Mouse (Mus musculus) kidney, postnatal 0 days (tissue): Measurements from ENCODE around the gene Cic. TPM values are rescaled to one million over a fixed set of nuclear protein-coding genes. Genes with fewer than 3 reads are reported as not detected.
"Not testable (repeated sequence)": the region's sequence is repeated elsewhere in the genome, so short reads cannot be mapped to it uniquely, and the experiment has no call there.

Source experiments
- ATAC-seq: fragments of 200-750 bp; cut with Nextera tagmentation; replicated peaks from 2 replicates; pipeline ENCODE4 v1.8.0; 2017; ENCODE audit warnings: low read depth, moderate number of reproducible peaks, moderate TSS enrichment, moderate library complexity; ENCODE audit not compliant: low FRiP score
- DNase-seq: peaks from one replicate; pipeline ENCODE4 v3.0.0-alpha.2; 2016; ENCODE audit warnings: low spot score
- H3K27ac ChIP-seq: fragments of 300-500 bp; sonication (generic); 2 replicates; pipeline ENCODE4 v1.5.1; 2014; ENCODE audit warnings: mild to moderate bottlenecking
- H3K27me3 ChIP-seq: fragments of 300-500 bp; sonication (generic); 2 replicates; pipeline ENCODE4 v1.6.1; 2014; ENCODE audit warnings: low read length, mixed read lengths; ENCODE audit not compliant: insufficient read depth
- H3K36me3 ChIP-seq: fragments of 300-500 bp; sonication (generic); 2 replicates; pipeline ENCODE4 v1.6.1; 2014; ENCODE audit warnings: low read length, mixed read lengths; ENCODE audit not compliant: insufficient read depth
- H3K4me1 ChIP-seq: fragments of 300-500 bp; sonication (generic); replicated peaks from 2 replicates; pipeline ENCODE4 v1.6.1; 2014; ENCODE audit warnings: antibody characterized with exemption, low read length, mixed read lengths; ENCODE audit not compliant: insufficient read depth
- H3K4me2 ChIP-seq: fragments of 300-500 bp; sonication (generic); 2 replicates; pipeline ENCODE4 v1.6.1; 2014; ENCODE audit warnings: mild to moderate bottlenecking, low read length, moderate library complexity, mixed read lengths
- H3K4me3 ChIP-seq: fragments of 300-500 bp; sonication (generic); replicated peaks from 2 replicates; pipeline ENCODE4 v1.5.1; 2014; ENCODE audit warnings: low read depth, low read length
- H3K9ac ChIP-seq: fragments of 300-500 bp; sonication (generic); 2 replicates; pipeline ENCODE4 v1.6.1; 2014; ENCODE audit warnings: low read depth, low read length
- H3K9me3 ChIP-seq: fragments of 300-500 bp; sonication (generic); replicated peaks from 2 replicates; pipeline ENCODE4 v1.6.1; 2016; ENCODE audit warnings: low read length, inconsistent platforms, mixed read lengths
- CTCF ChIP-seq: IDR thresholded peaks from 2 replicates; pipeline ENCODE4 v1.5.1; 2016; ENCODE audit warnings: antibody characterized with exemption, low read depth, mild to moderate bottlenecking, moderate library complexity
- WGBS: fragments of 180-500 bp; shearing (Covaris S2); extraction: QIAGEN DNeasy Blood & Tissue Kit; methylation state at CpG from one replicate; pipeline ENCODE4 v1.1.7; 2014; 5-methylcytosine and 5-hydroxymethylcytosine counted together
- polyA plus RNA-seq: library from polyadenylated mRNA; unstranded; fragments of >200 nt; fragmentation: Nextera tagmentation; extraction: Ambion mirVana; gene quantifications from 2 replicates; pipeline ENCODE4 v1.2.1, GENCODE M21; 2015

Gene Cic
- polyA plus RNA-seq, 1 experiment from 2014 or later = 23.3 TPM

DNA sequence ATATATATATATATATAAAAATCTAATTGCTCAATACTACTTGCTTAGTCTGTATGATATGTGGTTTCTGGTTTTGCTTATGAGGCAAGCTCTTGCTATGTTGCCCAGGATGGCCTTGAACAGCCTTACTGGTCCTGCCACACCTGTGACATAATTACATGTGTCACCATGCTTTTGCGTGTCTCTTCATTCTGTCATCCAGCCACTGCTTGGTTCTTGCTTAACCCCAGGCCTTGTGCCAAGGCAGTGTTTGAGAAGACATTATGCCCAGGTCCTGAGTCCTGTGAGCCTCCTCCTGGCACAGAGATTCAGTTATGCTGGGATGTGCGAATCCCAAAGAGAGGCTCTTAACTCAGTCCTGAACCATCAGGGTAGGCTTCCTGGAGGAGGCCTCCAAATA lies 55.7 kb downstream of the Cic start:
- H3K9ac ChIP-seq = no peak overlapping the region
- H3K27ac ChIP-seq = no peak overlapping the region
- no peak overlapping the region for H3K4me3 ChIP-seq
- DNase-seq (no peak), ATAC-seq (no peak)
- H3K36me3 ChIP-seq = no peaks in the 10 kb centered on the region
- H3K4me2 ChIP-seq = no peak overlapping the region
- WGBS = 85% methylated on average over 2 of the region's 2 CpGs
- no peaks in the 10 kb centered on the region for H3K27me3 ChIP-seq
- peaks cover 7% of the 10 kb centered on the region; the same call in 1 of the 2 replicates for H3K4me1 ChIP-seq
- no peak for TF ChIP-seq CTCF
- H3K9me3 ChIP-seq = no peaks in the 10 kb centered on the region

- H3K36me3 ChIP-seq, H3K9me3 ChIP-seq, H3K4me1 ChIP-seq, H3K27me3 ChIP-seq, DNase-seq, ATAC-seq, H3K27ac ChIP-seq, H3K9ac ChIP-seq, H3K4me3 ChIP-seq, H3K4me2 ChIP-seq: not testable (repeated sequence)
- WGBS = 97% methylated on average over 5 of the region's 6 CpGs
These were observed 57.9 kb downstream of the Cic start for GRCm38 (mm10) chr7:25325431-25325830.

GRCm38 (mm10) chr7:25326233-25326632 lies 58.7 kb downstream of the Cic start:
- Histone ChIP-seq H3K27me3 (no peaks in the 10 kb centered on the region), H3K4me1 (peaks cover 7% of the 10 kb centered on the region; the same call in 1 of the 2 replicates), H3K4me2 (no peak overlapping the region), H3K36me3 (peaks cover 4% of the 10 kb centered on the region), H3K27ac (no peak overlapping the region), H3K9me3 (no peaks in the 10 kb centered on the region), H3K9ac (no peak overlapping the region), H3K4me3 (no peak overlapping the region)
- TF ChIP-seq CTCF = no peak
- 77% methylated on average over 8 of the region's 8 CpGs for WGBS
- DNase-seq (no peak), ATAC-seq (no peak)

GRCm38 (mm10) chr7:25333596-25334307 lies 66.2 kb downstream of the Cic start:
- H3K4me2 ChIP-seq = no peak overlapping the region
- H3K27ac ChIP-seq = no peak overlapping the region
- H3K36me3 ChIP-seq = peaks cover 32% of the 10 kb centered on the region
- DNase-seq = peak; percentile 94
- peak; percentile 69 for ATAC-seq
- no peak overlapping the region for H3K4me3 ChIP-seq
- H3K9me3 ChIP-seq = no peaks in the 10 kb centered on the region
- H3K4me1 ChIP-seq = no peaks in the 10 kb centered on the region
- 37% methylated on average over 16 of the region's 16 CpGs for WGBS
- no peaks in the 10 kb centered on the region for H3K27me3 ChIP-seq
- H3K9ac ChIP-seq = no peak overlapping the region
- TF ChIP-seq CTCF = peak; percentile 87

DNA sequence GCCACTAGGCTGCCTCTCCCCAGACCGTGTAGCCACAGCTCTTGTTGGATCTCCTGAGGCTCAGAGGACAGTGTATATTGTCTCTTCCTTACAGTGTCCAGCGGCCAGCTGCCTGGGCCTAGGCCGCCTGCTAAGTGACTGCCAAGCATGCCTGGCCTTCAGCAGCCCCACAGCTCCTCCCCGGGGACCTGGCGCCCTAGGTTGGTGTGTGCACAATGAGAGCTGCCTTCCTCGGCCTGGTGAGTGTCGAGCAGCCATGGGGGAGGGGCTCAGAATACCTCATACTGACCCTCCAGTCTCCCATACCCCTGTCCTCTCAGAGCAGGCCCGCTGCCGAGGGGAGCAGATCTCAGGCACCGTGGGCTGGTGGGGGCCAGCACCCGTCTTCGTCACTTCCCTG lies 67.0 kb downstream of the Cic start:
- Histone ChIP-seq H3K27me3 (no peaks in the 10 kb centered on the region), H3K4me1 (no peaks in the 10 kb centered on the region), H3K27ac (no peak overlapping the region), H3K9me3 (no peaks in the 10 kb centered on the region), H3K4me3 (no peak overlapping the region), H3K4me2 (no peak overlapping the region), H3K9ac (no peak overlapping the region), H3K36me3 (peaks cover 32% of the 10 kb centered on the region)
- no peak for TF ChIP-seq CTCF
- 89% methylated on average over 12 of the region's 12 CpGs for WGBS
- DNase-seq (no peak), ATAC-seq (no peak)

DNA sequence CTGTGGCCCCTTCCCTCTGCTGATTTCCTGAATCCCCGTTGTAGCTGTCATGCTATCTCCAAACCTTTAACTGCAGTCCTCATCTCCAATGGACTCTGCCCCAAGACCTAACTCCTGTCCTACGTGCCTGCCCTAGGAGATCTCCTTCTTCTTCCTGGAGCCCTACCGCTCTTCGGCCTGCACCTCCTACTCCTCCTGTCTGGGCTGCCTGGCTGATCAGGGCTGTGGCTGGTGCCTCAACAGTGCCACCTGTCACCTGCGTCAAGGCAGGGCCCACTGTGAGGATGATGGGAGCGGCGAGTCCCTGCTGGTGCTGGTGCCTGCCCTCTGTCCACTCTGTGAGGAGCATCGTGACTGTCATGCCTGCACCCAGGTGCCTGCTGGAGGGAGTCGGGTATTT lies 71.8 kb downstream of the Cic start:
- no peak for TF ChIP-seq CTCF
- no peak for DNase-seq
- Histone ChIP-seq H3K36me3 (peaks cover 50% of the 10 kb centered on the region), H3K4me3 (no peak overlapping the region), H3K9ac (no peak overlapping the region), H3K9me3 (no peaks in the 10 kb centered on the region), H3K27me3 (no peaks in the 10 kb centered on the region), H3K27ac (no peak overlapping the region), H3K4me2 (no peak overlapping the region), H3K4me1 (no peaks in the 10 kb centered on the region)
- WGBS = 87% methylated on average over 9 of the region's 9 CpGs
- no peak for ATAC-seq
